Mouse (Mus musculus) cerebellum, postnatal 10 days (tissue): ENCODE results near the gene Schip1.

Experiments used
- DNase-seq, 2 experiments: peaks; one replicate each; pipeline ENCODE4 v3.0.0; 2021; ENCODE audit warnings: mixed read lengths in 2 of 2

Gene Schip1

DNA sequence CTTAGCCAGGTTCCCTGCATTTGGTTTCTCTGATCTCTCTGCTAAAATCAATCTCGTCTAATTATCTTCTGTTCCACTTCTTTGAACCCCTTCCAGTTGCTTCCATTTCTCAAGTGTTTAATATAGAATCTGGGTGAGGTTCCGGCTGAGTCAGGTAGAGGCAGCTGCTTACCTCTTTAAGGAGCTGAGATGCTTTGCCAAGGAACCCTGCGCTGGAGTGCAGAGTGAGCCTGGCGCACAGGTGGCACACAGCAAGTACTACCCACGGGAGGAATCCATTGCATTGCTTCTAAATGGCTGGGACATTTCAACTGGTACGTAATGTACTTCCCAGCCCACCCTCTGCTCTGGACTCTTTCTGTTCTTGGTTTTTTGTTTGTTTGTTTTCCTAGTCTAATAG, 414.7 kb downstream of the Schip1 start:
- DNase-seq = peak; percentile 35 to 57

DNA sequence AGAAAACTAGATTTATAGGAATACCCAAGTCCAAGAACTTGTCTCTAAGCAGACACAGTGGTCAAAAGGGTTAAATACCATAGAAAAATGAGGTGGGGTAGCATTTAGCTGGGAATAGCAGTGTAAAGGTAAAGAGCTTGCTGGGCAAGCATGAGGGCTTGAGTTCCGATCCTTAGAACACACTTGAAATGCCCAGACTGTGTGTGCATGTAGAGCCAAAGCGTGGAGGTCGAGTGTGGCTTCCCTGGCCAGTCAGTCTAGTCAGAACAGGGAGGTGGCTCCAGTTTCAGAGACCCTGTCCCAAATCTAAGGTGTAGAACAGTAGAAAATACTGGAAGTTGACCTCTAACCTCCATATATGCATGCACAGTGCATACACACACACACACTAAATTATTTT, 418.9 kb downstream of the Schip1 start:
- no peak for DNase-seq

DNA sequence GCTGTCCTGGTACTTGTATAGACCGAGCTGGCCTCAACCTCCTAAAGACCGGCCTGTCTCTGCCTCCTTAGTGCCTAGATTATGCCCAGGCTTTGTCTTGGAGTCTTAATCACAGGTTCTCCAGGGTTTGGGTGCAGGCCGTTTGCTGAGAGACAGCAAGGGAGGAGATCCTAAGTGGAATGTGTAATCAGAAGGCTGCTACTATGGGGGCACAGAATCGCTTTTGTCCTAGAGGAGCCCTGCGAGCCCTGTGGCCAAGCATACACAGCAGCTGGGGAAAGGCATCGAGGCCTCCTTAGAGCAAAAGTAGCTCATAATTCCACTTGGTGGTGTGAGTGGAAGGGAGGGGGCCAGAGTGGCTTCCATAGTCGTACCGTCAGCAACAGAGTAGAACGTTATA, 419.4 kb downstream of the Schip1 start:
- no peak for DNase-seq

DNA sequence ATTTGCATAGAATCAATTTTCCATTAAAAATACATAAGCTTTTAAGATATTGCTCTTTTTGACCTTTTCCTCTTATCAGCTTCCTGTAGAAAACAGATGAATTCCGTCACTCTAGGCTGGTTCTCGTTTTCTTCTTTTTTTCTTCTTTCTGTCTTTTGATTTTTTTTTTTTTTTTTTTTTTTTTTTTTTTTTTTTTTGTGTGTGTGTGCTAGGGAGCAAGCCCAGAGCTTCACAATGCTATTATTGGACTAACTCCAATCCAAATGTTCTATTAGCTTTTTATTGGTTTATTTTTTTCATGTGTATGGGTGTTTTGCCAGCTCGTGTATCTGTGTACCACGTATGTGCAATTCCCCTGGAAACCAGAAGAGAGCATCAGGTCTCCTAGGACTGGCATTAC, 420.0 kb downstream of the Schip1 start:
- DNase-seq = no peak

DNA sequence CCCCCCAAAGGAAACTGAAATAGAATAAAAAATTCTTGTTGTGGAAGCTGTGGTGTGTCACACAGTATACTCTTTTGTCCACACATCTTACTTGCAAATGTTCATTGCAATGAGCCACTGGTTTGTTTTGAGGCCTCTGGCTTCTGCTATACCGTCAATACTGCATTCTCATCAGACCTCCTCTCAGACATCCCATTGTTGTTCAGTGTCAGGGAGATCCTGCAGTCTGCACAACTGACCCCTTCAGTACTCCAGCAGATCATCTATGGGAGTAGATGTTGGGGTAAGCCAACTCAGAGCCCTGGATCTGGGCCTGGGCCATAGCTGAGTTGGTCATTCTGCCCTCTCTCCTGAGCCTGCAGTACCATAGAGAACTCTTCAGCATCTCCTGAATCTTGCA, 423.0 kb downstream of the Schip1 start:
- no peak for DNase-seq

DNA sequence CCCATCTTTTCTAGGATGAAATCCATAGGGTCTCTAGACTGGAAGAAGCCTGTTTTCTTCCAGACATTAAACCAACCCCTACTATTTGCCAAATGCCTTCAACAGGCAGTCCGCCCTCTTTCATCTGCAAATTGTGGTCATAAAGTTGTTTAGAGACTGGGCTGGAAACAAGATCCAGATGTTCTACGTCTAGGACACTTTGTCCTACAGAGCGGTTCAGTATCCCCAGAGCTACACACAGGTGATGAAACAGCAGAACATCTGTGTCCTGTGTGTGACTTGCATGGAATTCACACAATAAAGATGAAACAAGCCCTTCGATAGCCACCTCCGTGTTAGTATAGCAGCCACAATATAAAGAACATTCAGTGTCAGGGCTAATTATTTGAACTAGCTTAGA, 423.7 kb downstream of the Schip1 start:
- no peak for DNase-seq

DNA sequence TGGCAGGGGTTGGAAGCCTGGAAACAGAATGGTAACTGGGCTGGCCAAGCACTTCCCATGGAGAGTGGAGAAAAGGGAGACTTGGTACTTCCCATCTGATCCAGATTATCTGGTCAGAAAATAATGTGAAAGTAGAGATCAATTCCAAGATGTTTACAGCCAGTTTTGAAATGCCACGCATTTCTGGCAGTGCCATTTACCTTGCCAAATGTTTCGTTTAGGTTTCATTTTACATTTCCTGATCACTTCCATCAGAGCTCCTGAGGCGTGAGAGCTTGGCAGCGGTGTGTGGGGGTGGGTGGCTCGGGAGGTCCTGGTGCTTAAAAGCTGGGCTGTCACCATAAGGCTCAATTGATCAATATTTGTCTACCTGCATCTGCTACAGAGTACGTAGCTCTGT, 426.9 kb downstream of the Schip1 start:
- no peak for DNase-seq

DNA sequence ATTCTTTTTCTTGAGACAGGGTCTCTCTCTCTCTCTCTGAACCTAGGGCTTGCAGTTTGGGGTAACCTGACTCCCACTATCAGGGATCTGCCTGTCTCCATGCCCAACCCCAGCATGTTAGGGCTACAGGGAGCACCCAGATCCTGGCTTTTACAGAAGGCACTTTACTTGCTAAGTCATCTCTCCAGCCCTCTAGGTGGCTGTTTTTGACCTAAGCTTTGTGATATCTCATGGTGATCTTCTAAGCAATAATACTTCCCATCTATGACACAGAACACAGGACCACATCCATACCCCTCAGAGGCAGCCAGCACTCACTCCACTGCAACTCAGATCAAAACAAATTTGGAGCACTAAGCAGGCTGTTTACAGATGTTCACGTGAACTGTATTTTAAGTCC, 427.5 kb downstream of the Schip1 start:
- no peak for DNase-seq

DNA sequence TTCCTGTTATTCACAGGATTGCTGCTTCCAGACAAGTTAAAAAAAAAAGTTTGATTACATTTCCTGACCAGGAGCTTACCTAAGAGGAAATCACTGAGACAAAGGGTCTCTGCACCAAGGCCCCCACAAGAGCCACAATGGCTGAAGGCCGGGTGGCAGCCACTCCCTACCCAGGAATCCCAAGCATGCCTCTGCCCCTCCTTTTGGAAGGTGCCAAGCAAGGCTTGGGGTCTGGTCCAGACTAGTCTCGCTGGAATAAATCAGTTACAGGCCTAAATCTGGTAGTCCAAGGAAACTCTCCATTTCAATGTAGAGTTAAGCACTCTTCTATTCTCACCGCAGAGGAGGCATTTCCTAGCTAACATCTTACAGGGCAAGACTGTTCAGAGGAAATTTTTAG, 427.9 kb downstream of the Schip1 start:
- no peak for DNase-seq

DNA sequence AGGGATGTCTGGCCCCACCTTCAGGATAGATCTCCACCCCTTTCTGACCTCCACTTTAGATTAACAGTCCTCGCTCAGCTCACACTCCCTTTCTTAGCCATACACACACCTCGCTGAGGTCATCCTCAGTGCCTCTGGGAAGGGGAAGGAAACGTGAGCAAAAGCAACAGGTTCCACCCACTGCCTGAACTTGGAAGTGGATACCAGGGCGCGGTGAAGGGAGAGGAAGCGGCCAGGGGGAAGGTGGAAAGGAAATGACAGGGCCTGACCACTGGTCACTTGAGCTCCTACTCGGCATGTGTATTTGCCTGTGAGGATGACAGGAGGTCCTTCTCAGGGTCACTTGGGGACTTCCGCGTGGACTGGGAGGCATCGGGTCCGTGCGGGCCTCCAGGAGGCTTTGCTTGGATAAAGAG, 428.6 kb downstream of the Schip1 start:
- DNase-seq = peak in 1 of 2 experiments; percentile 42

DNA sequence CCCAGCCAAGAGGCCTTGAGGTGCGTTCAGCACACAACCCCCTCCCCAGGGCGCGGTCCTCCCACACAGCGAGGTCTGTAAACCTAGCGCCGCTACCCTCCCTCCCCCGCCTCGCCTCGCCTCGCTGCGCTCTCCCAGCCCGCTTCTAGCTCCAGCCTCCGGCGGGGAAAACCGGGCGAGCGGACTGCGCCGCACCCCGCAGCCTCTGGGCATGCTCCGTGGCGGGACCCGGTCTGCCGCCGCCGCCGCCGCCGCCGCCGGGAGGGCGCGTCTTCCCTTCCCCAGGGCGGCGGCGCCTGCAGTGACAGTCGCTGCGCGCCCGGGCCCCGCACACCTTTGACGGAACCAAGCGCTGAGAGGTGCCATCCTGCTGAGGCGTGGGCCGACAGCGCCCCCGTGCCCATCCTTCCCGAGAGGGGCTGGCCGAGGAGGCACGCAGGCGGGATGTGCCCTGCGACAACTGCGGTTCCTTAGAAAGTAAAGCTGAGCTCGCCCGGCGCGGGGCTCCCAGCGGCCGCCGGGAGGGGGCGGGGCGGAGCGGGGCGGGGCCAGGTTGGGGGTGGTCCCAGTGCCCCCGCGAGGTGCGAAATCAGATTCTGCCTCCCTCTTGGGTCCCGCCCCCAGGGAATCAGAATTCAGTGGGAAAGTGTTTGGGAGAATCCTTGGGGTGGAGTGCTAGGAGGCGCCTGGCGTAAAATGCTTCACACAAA, 429.1 kb downstream of the Schip1 start:
- peak; percentile 73 to 82 for DNase-seq

DNA sequence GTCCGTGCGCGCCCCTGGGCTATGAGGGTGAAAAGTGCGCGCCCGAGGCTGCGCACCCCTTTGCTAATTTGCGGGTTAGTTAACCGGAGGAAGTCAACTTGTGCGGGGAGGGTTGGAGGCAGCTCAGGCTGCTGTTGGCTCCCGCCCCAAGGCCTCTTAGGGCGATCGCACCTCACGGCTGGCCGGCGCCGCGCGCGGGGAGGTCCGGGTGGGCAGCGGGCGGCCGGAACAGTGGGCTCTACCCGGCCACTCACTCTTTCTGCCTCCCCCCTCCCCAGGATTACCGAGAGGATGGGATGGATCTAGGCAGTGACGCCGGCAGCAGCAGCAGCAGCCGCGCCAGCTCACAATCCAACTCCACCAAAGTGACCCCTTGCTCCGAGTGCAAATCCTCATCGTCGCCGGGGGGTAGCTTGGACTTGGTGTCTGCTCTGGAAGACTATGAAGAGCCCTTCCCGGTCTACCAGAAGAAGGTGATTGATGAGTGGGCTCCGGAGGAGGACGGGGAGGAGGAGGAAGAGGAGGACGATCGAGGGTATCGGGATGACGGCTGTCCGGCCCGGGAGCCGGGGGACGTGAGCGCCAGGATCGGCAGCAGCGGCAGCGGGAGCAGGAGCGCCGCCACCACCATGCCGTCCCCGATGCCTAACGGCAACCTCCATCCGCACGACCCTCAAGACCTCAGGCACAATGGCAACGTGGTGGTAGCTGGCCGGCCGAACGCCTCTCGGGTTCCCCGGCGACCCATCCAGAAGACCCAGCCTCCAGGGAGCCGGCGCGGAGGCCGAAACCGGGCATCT, 429.9 kb downstream of the Schip1 start:
- DNase-seq = peak; percentile 58 to 59

DNA sequence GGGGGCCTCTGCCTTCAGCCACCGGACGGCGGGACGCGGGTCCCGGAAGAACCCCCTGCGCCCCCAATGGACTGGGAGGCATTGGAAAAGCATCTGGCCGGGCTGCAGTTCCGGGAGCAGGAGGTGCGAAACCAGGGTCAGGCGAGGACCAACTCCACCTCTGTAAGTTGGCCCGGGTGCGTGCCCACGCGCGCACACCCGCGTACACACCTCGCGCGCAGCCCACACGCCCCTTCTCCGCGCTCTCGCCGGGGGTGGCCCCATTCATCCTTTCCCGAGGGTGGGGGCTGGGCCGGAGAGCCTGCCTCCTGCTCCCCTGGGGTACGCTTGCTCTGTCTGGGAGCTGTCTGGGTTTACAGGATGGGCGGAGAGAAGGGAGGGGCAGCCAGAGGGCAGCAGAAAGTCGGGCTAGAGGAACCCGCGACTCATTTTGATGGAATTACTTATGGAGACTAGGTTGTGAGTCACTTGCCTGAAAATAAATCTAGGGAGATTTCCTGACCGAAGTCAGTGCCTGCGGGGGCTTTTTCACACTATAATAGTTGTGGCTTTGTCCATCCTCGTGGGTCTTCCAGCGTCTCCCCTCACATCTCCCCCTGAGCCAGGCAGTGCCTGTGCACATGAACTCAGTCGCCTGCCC, 430.6 kb downstream of the Schip1 start:
- peak; percentile 66 to 74 for DNase-seq

DNA sequence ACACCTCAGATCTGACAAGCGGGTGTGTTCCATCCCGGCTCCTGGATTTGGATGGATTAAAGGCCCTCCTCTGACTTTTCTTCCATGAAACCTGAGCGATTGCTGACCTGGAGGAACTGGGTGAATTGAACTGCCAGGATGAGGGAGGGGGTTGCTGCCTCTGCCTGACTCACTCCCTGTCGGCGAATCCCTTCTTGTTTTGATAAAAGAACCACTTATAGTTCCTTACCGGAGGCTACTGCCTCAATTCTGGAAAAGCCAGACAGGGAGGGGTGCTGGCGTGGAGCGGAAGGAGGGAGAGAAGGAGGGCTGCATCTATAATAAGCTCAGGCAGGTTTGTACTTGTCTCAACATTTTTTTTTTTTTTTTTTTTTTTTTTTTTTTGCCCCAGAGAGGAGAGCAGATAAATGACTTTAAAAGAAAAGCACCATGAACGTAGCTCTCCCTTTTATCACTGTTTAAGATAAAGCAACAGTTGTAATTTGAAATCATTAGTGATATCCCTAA, 431.2 kb downstream of the Schip1 start:
- DNase-seq = peak in 1 of 2 experiments; percentile 29

DNA sequence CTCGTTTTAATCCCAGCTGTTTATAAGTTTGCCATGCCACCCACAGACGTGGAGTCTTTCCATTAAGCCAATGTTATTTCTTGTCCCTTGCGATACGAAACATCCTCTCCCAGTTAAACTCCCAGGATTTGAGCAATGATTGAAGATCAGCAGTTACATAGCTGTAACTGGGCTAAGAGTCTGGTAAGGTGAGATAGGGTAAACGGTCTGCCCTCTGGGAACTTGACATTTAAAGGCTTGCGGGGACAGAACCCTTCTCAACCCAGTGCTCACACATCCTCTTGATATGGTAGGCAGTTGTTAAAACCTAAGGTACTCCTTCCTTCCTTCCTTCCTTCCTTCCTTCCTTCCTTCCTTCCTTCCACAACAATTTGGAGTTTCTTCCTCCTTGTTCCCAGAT, 431.9 kb downstream of the Schip1 start:
- no peak for DNase-seq

DNA sequence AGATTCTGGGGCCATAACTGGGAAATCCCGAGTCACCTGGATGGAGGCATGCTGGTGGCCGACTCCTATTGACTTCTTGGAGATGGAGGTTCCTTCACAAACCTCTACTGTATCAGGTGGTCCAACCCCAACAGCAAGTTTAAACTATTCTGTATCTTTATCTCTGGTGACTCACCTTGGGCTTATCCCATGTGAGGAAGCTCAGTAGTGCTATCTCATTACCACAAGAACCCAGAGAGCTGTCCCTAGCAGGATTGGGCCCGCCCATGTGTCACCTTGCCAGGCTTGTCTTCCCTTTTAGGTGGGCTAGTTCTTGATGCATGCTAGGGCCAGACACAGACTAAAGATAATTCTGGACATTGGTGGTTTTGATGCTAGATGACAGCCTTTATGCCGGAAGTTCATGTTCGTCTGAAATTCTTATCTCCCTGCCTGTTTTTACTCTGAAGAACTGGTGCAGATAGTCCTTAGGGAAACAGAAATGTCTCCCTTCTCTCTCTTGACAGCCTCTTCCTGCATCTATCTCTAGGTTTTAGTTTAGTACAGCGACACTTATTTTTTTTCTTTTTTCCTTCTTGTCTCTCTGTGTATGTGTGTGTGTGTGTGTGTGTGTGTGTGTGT, 435.0 kb downstream of the Schip1 start:
- no peak for DNase-seq

DNA sequence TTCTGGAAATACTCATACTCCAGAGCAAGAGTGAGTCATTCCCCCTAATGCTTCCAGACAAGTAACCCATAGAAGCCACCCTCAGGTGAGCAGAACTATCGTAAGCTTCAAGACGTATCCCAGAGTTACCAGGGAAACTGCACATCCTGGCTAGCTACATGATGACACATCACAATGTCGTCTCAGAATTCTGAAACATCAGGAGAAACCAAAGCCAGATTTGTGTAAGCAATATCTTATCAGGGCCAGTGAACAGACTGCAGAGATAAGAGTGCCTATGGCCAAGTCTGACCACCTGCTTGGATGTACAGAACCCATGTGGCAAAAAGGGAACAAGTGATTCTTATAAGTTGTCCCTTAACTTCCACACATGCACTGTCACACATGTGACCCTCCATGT, 440.2 kb downstream of the Schip1 start:
- DNase-seq = no peak

DNA sequence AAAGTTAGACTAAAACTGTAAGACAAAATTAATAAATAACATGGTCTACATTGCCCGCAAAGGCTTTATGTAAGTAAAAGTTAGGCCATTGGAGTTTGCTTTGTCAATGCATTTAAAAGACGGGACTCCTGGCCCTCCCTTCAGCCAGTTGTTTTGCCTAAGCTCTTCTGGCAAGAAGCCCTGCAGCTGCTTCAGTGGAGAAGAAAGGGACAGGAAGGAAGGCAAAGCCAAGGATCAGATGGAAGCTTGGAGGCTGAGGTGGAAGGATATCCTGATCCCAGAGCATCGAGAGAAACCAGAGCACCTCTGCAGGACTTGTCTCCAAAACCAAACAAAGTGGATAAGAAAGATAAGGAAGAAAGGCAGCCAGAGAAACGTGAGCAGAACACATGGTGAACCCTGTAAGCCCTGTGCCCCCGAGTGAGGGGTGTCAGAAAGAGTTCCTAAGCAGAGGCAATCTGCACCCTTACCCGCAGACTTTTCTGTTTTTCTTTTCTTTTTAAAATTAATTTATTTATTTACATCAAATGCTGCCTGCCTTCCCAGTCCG, 442.2 kb downstream of the Schip1 start:
- DNase-seq = no peak

DNA sequence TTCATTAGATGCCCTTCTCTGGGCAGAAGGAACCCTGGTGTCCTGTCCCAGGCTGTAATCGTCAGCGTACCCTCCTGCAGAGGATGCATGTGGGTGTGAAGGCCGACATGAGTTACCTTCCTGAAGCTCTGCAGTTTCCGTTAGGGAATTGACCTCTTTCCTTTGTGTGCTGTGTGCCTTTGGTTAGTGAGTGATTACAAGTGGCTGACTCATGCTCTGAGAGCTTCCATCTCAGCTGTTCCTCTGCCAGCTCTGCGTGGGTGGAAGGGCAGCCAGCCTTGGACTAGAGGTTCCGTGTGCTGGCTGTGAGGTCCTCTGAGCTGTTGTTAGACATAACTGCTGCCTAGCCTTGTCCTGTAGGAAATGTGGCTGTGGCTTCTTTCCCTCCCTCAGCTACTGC, 444.0 kb downstream of the Schip1 start:
- DNase-seq = peak; percentile 61 to 63

DNA sequence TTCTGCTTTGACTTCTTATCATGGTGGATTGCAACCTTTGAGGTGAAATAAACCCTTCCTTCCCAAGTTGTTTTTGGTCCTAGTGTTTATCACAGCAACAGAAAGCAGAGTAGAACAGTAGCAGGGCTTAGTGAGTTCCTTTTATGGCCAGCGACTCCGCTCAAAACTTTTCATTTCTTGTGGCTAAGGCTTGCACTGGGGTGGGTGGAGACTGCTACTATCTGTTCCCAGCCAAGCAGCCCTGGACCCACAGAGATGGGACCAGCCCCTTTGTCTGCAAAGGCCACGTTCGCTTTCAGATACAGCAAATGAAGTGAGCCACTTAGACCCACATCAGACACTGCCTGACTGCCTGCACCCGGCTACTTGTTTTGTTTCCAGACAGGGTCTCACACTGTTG, 446.3 kb downstream of the Schip1 start:
- no peak for DNase-seq

DNA sequence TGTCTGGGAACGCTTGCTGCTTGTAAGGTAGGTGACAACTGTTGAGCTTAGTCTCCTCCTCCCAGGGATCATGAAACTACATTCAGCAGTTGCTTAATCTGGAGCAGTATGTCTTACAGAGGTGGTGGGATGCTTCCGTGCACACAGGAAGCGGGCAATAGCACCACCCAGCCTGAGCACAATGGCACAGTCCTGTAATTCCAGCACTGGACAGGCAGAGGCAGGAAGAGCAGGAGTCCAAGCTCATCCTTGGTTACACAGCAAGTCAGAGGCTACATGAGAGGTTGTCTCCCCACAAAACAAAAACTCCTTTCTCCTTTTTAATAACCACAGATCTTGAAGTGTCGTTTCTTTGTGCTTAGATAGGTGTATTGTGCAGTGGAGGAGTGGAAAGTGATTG, 447.1 kb downstream of the Schip1 start:
- DNase-seq = no peak

DNA sequence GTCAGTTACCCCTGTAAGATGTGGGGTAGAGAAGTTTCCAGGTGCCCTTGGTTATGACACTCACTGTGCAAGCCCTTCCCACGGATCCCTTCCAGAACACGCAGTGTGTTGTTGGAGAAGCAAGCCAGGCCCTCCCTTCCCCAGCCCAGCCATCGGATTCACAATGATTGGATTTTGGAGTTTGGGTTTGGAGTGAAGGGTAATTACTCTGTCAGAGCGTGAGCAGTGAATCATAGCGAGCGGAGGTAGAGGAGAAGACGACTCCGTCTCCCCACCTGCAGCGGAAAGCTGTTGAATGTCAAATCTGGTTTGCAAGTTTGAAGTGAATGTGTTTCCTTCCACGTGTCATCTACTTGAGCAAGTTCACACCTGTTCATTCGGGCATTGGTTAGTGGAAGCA, 447.7 kb downstream of the Schip1 start:
- DNase-seq = no peak
